8 mouse cellular contexts compared by ENCODE assay signal in the genomic region with DNA sequence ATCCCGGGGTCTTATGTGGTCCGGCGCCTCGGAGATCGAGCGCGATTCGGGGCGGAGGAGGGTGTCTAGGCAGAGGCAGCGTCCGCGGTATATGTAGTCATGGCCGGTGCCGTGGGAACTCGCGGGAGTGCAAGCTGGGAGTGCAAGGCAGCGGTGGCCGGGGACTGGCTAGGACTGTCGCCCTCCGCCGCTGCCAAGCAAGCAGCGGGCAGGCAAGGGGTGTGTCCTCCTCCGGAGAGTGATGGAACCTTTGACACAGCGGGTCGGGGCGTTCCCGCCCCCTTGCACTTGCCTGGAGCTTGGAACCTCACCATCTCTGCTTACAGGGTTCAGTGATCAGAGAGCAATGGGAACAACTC. TPM values are rescaled to one million over a fixed set of nuclear protein-coding genes. Genes with fewer than 3 reads are reported as not detected.
DNase-seq lines count a peak whose midpoint lies in the region; ATAC-seq and TF ChIP-seq lines count a peak whose summit lies in the region.

No protein-coding gene starts in this region.

- peaks cover 5% of the 10 kb centered on the region for H3K4me1 ChIP-seq in heart, adult 2 months (ENCODE audit: control insufficient read depth, insufficient read depth, low read length)
- peaks cover 45% of the 10 kb centered on the region for H3K4me1 ChIP-seq in E14TG2a.4 (replicated peaks; ENCODE audit: low read depth, low read length)
- H3K4me1 ChIP-seq in embryonic facial prominence, embryonic 11.5 days (ENCODE audit: control insufficient read depth, insufficient read depth, low read length), result no peaks in the 10 kb centered on the region
- H3K4me1 ChIP-seq in liver, embryonic 13.5 days (replicated peaks), result peaks cover 29% of the 10 kb centered on the region

- under 1% methylated on average over 27 of the region's 27 CpGs for WGBS in heart, adult 2 months
- WGBS in embryonic facial prominence, embryonic 11.5 days, result 0% methylated on average over 27 of the region's 27 CpGs
- 0% methylated on average over 27 of the region's 27 CpGs for WGBS in liver, embryonic 13.5 days (ENCODE audit: insufficient replicate concordance)

- no peak for TF ChIP-seq CTCF in heart, adult 2 months (IDR thresholded peaks at IDR 0.05)
- TF ChIP-seq CTCF in E14TG2a.4 (conservative IDR thresholded peaks at IDR 0.05; ENCODE audit: low read length), result no peak

- intact Hi-C loops in heart, adult 2 months (cut with DNase I), result loop anchor here (1.0 to 10.0 kb wide), 2 partner anchors 190 to 1792 kb away; partner anchors contain the start of genes Pik3ca and Sec62
- intact Hi-C loops in heart, postnatal 14 days (cut with DNase I), result loop anchor here (5.0 kb wide), 1 partner anchor 190 kb away; the partner anchor contains the start of gene Sec62

- peak overlapping the region; percentile 95 for H3K4me3 ChIP-seq in heart, adult 2 months
- peak overlapping the region; percentile 99 for H3K4me3 ChIP-seq in E14TG2a.4 (replicated peaks; ENCODE audit: low read length)
- H3K4me3 ChIP-seq in embryonic facial prominence, embryonic 11.5 days (ENCODE audit: low read depth, low read length), result peak overlapping the region; percentile 83
- peak overlapping the region; percentile 83 for H3K4me3 ChIP-seq in liver, embryonic 13.5 days (replicated peaks)

- no peak; the same call in 1 of the 2 replicates for ATAC-seq in embryonic facial prominence, embryonic 11.5 days (replicated peaks; ENCODE audit: insufficient number of reproducible peaks, low FRiP score, low TSS enrichment, low read depth)
- ATAC-seq in liver, embryonic 13.5 days (ENCODE audit: low read depth), result peak; percentile 75
- peak; percentile 31; the same call in 1 of the 2 replicates for ATAC-seq in neutrophil, adult 5-6 weeks (ENCODE audit: extremely low read depth, insufficient number of reproducible peaks, low FRiP score, poor library complexity, severe bottlenecking)

- no peak for TF ChIP-seq POLR2A in heart, adult 2 months (IDR thresholded peaks at IDR 0.05; ENCODE audit: insufficient read depth, low read depth, low read length)

- H3K4me2 ChIP-seq in embryonic facial prominence, embryonic 11.5 days (ENCODE audit: low read depth, low read length), result peak overlapping the region; percentile 37
- H3K4me2 ChIP-seq in liver, embryonic 13.5 days, result peak overlapping the region; percentile 79

- TF ChIP-seq EP300 in heart, adult 2 months (IDR thresholded peaks at IDR 0.05; ENCODE audit: insufficient read depth, low read depth, low read length), result no peak

- H3K27me3 ChIP-seq in heart, adult 2 months (ENCODE audit: control insufficient read depth, insufficient read depth, low read length), result no peaks in the 10 kb centered on the region
- peaks cover 25% of the 10 kb centered on the region for H3K27me3 ChIP-seq in E14TG2a.4 (ENCODE audit: insufficient read depth, low read length)
- H3K27me3 ChIP-seq in embryonic facial prominence, embryonic 11.5 days (ENCODE audit: control insufficient read depth, insufficient read depth, low read length), result peaks cover 2% of the 10 kb centered on the region; the same call in 1 of the 2 replicates
- peaks cover 18% of the 10 kb centered on the region for H3K27me3 ChIP-seq in liver, embryonic 13.5 days

- H3K79me2 ChIP-seq in heart, adult 2 months (replicated peaks; ENCODE audit: control insufficient read depth, insufficient read depth, low read length), result peaks cover 1% of the 10 kb centered on the region; the same call in 1 of the 2 replicates

- no peak for DNase-seq in heart, adult 2 months
- DNase-seq in heart, postnatal 14 days, result no peak
- no peak for DNase-seq in embryonic facial prominence, embryonic 11.5 days (ENCODE audit: low spot score)
- peak; percentile 88 for DNase-seq in induced T-regulatory cell, adult 2 months (ENCODE audit: low read depth)
- peak; percentile 77 for DNase-seq in liver, embryonic 13.5 days
- no peak for DNase-seq in right cerebral cortex, postnatal 36 days (ENCODE audit: low spot score in 2 of 2)

- H3K36me3 ChIP-seq in heart, adult 2 months (ENCODE audit: control insufficient read depth, insufficient read depth, low read length), result peaks cover 9% of the 10 kb centered on the region; the same call in 1 of the 2 replicates
- H3K36me3 ChIP-seq in E14TG2a.4 (ENCODE audit: insufficient read depth, low read length), result peaks cover 36% of the 10 kb centered on the region
- H3K36me3 ChIP-seq in embryonic facial prominence, embryonic 11.5 days (replicated peaks; ENCODE audit: control insufficient read depth, insufficient read depth, low read depth, low read length), result no peaks in the 10 kb centered on the region; the same call in 1 of the 2 replicates
- H3K36me3 ChIP-seq in liver, embryonic 13.5 days, result peaks cover 29% of the 10 kb centered on the region

- peak overlapping the region; percentile 96 for H3K27ac ChIP-seq in heart, adult 2 months
- H3K27ac ChIP-seq in embryonic facial prominence, embryonic 11.5 days (replicated peaks; ENCODE audit: low read depth, low read length), result peak overlapping the region; percentile 66
- H3K27ac ChIP-seq in liver, embryonic 13.5 days, result peak overlapping the region; percentile 98

- no peaks in the 10 kb centered on the region for H3K9me3 ChIP-seq in E14TG2a.4 (ENCODE audit: low read length)
- no peaks in the 10 kb centered on the region for H3K9me3 ChIP-seq in embryonic facial prominence, embryonic 11.5 days (replicated peaks; ENCODE audit: control insufficient read depth, low read length)
- no peaks in the 10 kb centered on the region for H3K9me3 ChIP-seq in liver, embryonic 13.5 days (replicated peaks)

- peak overlapping the region; percentile 88 for H3K9ac ChIP-seq in heart, adult 2 months (ENCODE audit: low read depth, low read length)
- H3K9ac ChIP-seq in embryonic facial prominence, embryonic 11.5 days (replicated peaks; ENCODE audit: low read length), result peak overlapping the region; percentile 82
- peak overlapping the region; percentile 88 for H3K9ac ChIP-seq in liver, embryonic 13.5 days

RNA-seq across cellular contexts. Expression of gene Mynn, which starts 0.9 kb away (rescaled TPM):
- total RNA-seq in heart, adult 2 months (2021), result 10 to 100 TPM; 13.2 to 13.4 TPM
- 7.3 and 10.0 TPM in 2 replicates for polyA plus RNA-seq in heart, adult 2 months (2012; rRNA removed)
- 10 to 100 TPM; 13.9 to 18.4 TPM for total RNA-seq in heart, postnatal 14 days (2021)
- 38.7 and 41.6 TPM in 2 replicates for polyA plus RNA-seq in embryonic facial prominence, embryonic 11.5 days (2014; fragmentation: Nextera tagmentation; extraction: Ambion mirVana)
- 13.8 and 15.5 TPM in 2 replicates for polyA plus RNA-seq in liver, embryonic 13.5 days (2015; fragmentation: Nextera tagmentation; extraction: Ambion mirVana)
- 45.3 and 69.8 TPM in 2 replicates for total RNA-seq in neutrophil, adult 5-6 weeks (2017)

RNA-seq across cellular contexts. Expression of gene Actrt3, which starts 3.0 kb away (rescaled TPM):
- total RNA-seq in heart, adult 2 months (2021), result not detected
- polyA plus RNA-seq in heart, adult 2 months (2012; rRNA removed), result not detected in 2 replicates
- not detected for total RNA-seq in heart, postnatal 14 days (2021)
- polyA plus RNA-seq in embryonic facial prominence, embryonic 11.5 days (2014; fragmentation: Nextera tagmentation; extraction: Ambion mirVana), result 0.10 and 0.24 TPM in 2 replicates
- polyA plus RNA-seq in liver, embryonic 13.5 days (2015; fragmentation: Nextera tagmentation; extraction: Ambion mirVana), result not detected in 2 replicates
- 0.37 TPM in 1 of 2 replicates, not detected in the other for total RNA-seq in neutrophil, adult 5-6 weeks (2017)

RNA-seq across cellular contexts. Expression of gene Lrriq4, which starts 41.6 kb away (rescaled TPM):
- total RNA-seq in heart, adult 2 months (2021), result not detected
- polyA plus RNA-seq in heart, adult 2 months (2012; rRNA removed), result not detected in 2 replicates
- not detected for total RNA-seq in heart, postnatal 14 days (2021)
- polyA plus RNA-seq in embryonic facial prominence, embryonic 11.5 days (2014; fragmentation: Nextera tagmentation; extraction: Ambion mirVana), result not detected in 2 replicates
- polyA plus RNA-seq in liver, embryonic 13.5 days (2015; fragmentation: Nextera tagmentation; extraction: Ambion mirVana), result not detected in 2 replicates
- total RNA-seq in neutrophil, adult 5-6 weeks (2017), result not detected in 2 replicates

RNA-seq across cellular contexts. Expression of gene Lrrc34, which starts 45.0 kb away (rescaled TPM):
- total RNA-seq in heart, adult 2 months (2021), result not detected
- 0.06 TPM in 1 of 2 replicates, not detected in the other for polyA plus RNA-seq in heart, adult 2 months (2012; rRNA removed)
- total RNA-seq in heart, postnatal 14 days (2021), result not detected
- polyA plus RNA-seq in embryonic facial prominence, embryonic 11.5 days (2014; fragmentation: Nextera tagmentation; extraction: Ambion mirVana), result 2.6 and 2.7 TPM in 2 replicates
- polyA plus RNA-seq in liver, embryonic 13.5 days (2015; fragmentation: Nextera tagmentation; extraction: Ambion mirVana), result 0.13 and 0.16 TPM in 2 replicates
- total RNA-seq in neutrophil, adult 5-6 weeks (2017), result not detected in 2 replicates

RNA-seq across cellular contexts. Expression of gene Mecom, which starts 54.9 kb away (rescaled TPM):
- 10 to 100 TPM; 12.5 to 18.6 TPM for total RNA-seq in heart, adult 2 months (2021)
- polyA plus RNA-seq in heart, adult 2 months (2012; rRNA removed), result 5.2 and 11.9 TPM in 2 replicates
- total RNA-seq in heart, postnatal 14 days (2021), result 10 to 100 TPM; 21.8 to 28.1 TPM
- 46.3 and 48.4 TPM in 2 replicates for polyA plus RNA-seq in embryonic facial prominence, embryonic 11.5 days (2014; fragmentation: Nextera tagmentation; extraction: Ambion mirVana)
- polyA plus RNA-seq in liver, embryonic 13.5 days (2015; fragmentation: Nextera tagmentation; extraction: Ambion mirVana), result 0.81 and 1.2 TPM in 2 replicates
- total RNA-seq in neutrophil, adult 5-6 weeks (2017), result not detected in 2 replicates

Comparison
In these comparisons a context has a peak if more than half of its experiments do, and no peak if none do; other contexts are left out.
1. DNase-seq: peak in induced T-regulatory cell, adult 2 months (single experiment) and liver, embryonic 13.5 days (single experiment); none in heart, adult 2 months (0 of 2), heart, postnatal 14 days (0 of 2), embryonic facial prominence, embryonic 11.5 days (single experiment) and right cerebral cortex, postnatal 36 days (0 of 2).
2. Peak in every context shown above with its lines, with median percentiles within 50 percentile points of each other: H3K27ac ChIP-seq, H3K4me3 ChIP-seq and H3K9ac ChIP-seq.